Mouse (Mus musculus): ENCODE data around the gene Omd.

The Omd gene

GRCm38 (mm10) chr13:49617021-49617420 is 34.8 kb downstream of the Omd start:
- no peak for DNase-seq

- DNase-seq = no peak
These were observed 36.1 kb downstream of the Omd start for GRCm38 (mm10) chr13:49618365-49618764.

GRCm38 (mm10) chr13:49623216-49623615 is 41.0 kb downstream of the Omd start:
- DNase-seq = no peak

- DNase-seq = no peak
These were observed 45.9 kb downstream of the Omd start for GRCm38 (mm10) chr13:49628167-49628566.

GRCm38 (mm10) chr13:49629076-49629475 is 46.8 kb downstream of the Omd start:
- no peak for DNase-seq

- no peak for DNase-seq
These were observed 57.7 kb downstream of the Omd start for GRCm38 (mm10) chr13:49639965-49640364.

Measured in cerebellum, postnatal 25 days (tissue).